Mouse (Mus musculus): ENCODE data around the gene Lsp1.

The Lsp1 gene

GRCm38 (mm10) chr7:142510021-142510777 is 49.6 kb downstream of the Lsp1 start:
- DNase-seq = no peak

GRCm38 (mm10) chr7:142514048-142514447 is 53.4 kb downstream of the Lsp1 start:
- no peak for DNase-seq

- DNase-seq = no peak
Measured at GRCm38 (mm10) chr7:142516221-142516978, 55.8 kb downstream of the Lsp1 start.

GRCm38 (mm10) chr7:142517531-142517930 is 56.9 kb downstream of the Lsp1 start:
- DNase-seq = no peak

- no peak for DNase-seq
Measured at GRCm38 (mm10) chr7:142520331-142520730, 59.7 kb downstream of the Lsp1 start.

GRCm38 (mm10) chr7:142522352-142522751 is 61.7 kb downstream of the Lsp1 start:
- peak; percentile 37 to 44 for DNase-seq

- no peak for DNase-seq
Measured at GRCm38 (mm10) chr7:142523200-142523990, 62.8 kb downstream of the Lsp1 start.

- no peak for DNase-seq
Measured at GRCm38 (mm10) chr7:142525342-142526178, 65.0 kb downstream of the Lsp1 start.

- no peak for DNase-seq
Measured at GRCm38 (mm10) chr7:142529350-142529749, 68.7 kb downstream of the Lsp1 start.

GRCm38 (mm10) chr7:142531973-142532521 is 71.4 kb downstream of the Lsp1 start:
- no peak for DNase-seq

- no peak for DNase-seq
Measured at GRCm38 (mm10) chr7:142532671-142533058, 72.1 kb downstream of the Lsp1 start, which contains the start of gene Mrpl23. Gene Mrpl23 (plus strand): TSS chr7:142532686.

- DNase-seq = peak; percentile 81 to 94
Measured at GRCm38 (mm10) chr7:142533059-142533855, 72.6 kb downstream of the Lsp1 start.

- DNase-seq = no peak
Measured at GRCm38 (mm10) chr7:142535116-142535515, 74.5 kb downstream of the Lsp1 start.

GRCm38 (mm10) chr7:142535832-142536231 is 75.2 kb downstream of the Lsp1 start:
- DNase-seq = no peak

- no peak for DNase-seq
Measured at GRCm38 (mm10) chr7:142537181-142537580, 76.6 kb downstream of the Lsp1 start.

GRCm38 (mm10) chr7:142537879-142538278 is 77.3 kb downstream of the Lsp1 start:
- peak; percentile 64 to 81 for DNase-seq

- DNase-seq = no peak
Measured at GRCm38 (mm10) chr7:142538291-142538690, 77.7 kb downstream of the Lsp1 start.

- no peak for DNase-seq
Measured at GRCm38 (mm10) chr7:142538766-142539165, 78.2 kb downstream of the Lsp1 start.

GRCm38 (mm10) chr7:142539828-142540227 is 79.2 kb downstream of the Lsp1 start:
- DNase-seq = no peak

GRCm38 (mm10) chr7:142542771-142543303 is 82.2 kb downstream of the Lsp1 start:
- DNase-seq = no peak
